Mouse (Mus musculus) T-helper 2 cell (primary cell): ENCODE measurements around the gene Trim8.

Experiments used
- in situ Hi-C: fragments of 300-600 bp; cut with MboI, MseI; formaldehyde crosslinking; loops from one replicate; pipeline ENCODE4 v1.15.1; 2025; ENCODE audit warnings: high pct_unique_total_duplicates

Trim8 gene

GRCm38 (mm10) chr19:46523131-46523479, 21.6 kb downstream of the Trim8 start:
- in situ Hi-C loops: no loop called here

GRCm38 (mm10) chr19:46523480-46524151, 22.1 kb downstream of the Trim8 start:
- in situ Hi-C loops: no loop called here

GRCm38 (mm10) chr19:46524152-46524544, 22.6 kb downstream of the Trim8 start:
- in situ Hi-C loops: no loop called here

- in situ Hi-C loops: no loop called here
Observed at GRCm38 (mm10) chr19:46524601-46525321, 23.3 kb downstream of the Trim8 start.

- in situ Hi-C loops: no loop called here
Observed at GRCm38 (mm10) chr19:46525691-46526631, 24.5 kb downstream of the Trim8 start.

- in situ Hi-C loops: no loop called here
Observed at GRCm38 (mm10) chr19:46527632-46528528, 26.4 kb downstream of the Trim8 start.

GRCm38 (mm10) chr19:46528529-46529213, 27.2 kb downstream of the Trim8 start:
- in situ Hi-C loops: no loop called here

- in situ Hi-C loops: loop anchor here (5.0 kb wide), 1 partner anchor 42 kb away; the partner anchor contains the start of genes Arl3 and Sfxn2
Observed at GRCm38 (mm10) chr19:46529601-46530448, 28.3 kb downstream of the Trim8 start.

- in situ Hi-C loops: loop anchor here (5.0 kb wide), 1 partner anchor 42 kb away; the partner anchor contains the start of genes Arl3 and Sfxn2
Observed at GRCm38 (mm10) chr19:46530449-46530990, 29.0 kb downstream of the Trim8 start.

GRCm38 (mm10) chr19:46531071-46532030, 29.8 kb downstream of the Trim8 start:
- in situ Hi-C loops: loop anchor here (5.0 kb wide), 1 partner anchor 41 kb away; the partner anchor contains the start of genes Arl3 and Sfxn2

- in situ Hi-C loops: loop anchor here (5.0 kb wide), 1 partner anchor 40 kb away; the partner anchor contains the start of genes Arl3 and Sfxn2
Observed at GRCm38 (mm10) chr19:46532031-46532688, 30.7 kb downstream of the Trim8 start.

GRCm38 (mm10) chr19:46533066-46533465, 31.6 kb downstream of the Trim8 start:
- in situ Hi-C loops: loop anchor here (5.0 kb wide), 1 partner anchor 39 kb away; the partner anchor contains the start of genes Arl3 and Sfxn2

GRCm38 (mm10) chr19:46533525-46533924, 32.0 kb downstream of the Trim8 start:
- in situ Hi-C loops: loop anchor here (5.0 kb wide), 1 partner anchor 39 kb away; the partner anchor contains the start of genes Arl3 and Sfxn2

GRCm38 (mm10) chr19:46534542-46535098, 33.1 kb downstream of the Trim8 start:
- in situ Hi-C loops: loop anchor here (5.0 kb wide), 1 partner anchor 38 kb away; the partner anchor contains the start of genes Arl3 and Sfxn2

GRCm38 (mm10) chr19:46537357-46537756, 35.9 kb downstream of the Trim8 start:
- in situ Hi-C loops: no loop called here

- in situ Hi-C loops: no loop called here
Observed at GRCm38 (mm10) chr19:46538213-46538612, 36.7 kb downstream of the Trim8 start.

GRCm38 (mm10) chr19:46542750-46543149, 41.2 kb downstream of the Trim8 start:
- in situ Hi-C loops: no loop called here
